Mouse (Mus musculus): ENCODE results near the gene Sap18. TPM values are rescaled to one million over a fixed set of nuclear protein-coding genes. Genes with fewer than 3 reads are reported as not detected.

The Sap18 gene
- total and polyA plus RNA-seq, 3 experiments: 50.1 to 373 (median 128) TPM

DNA sequence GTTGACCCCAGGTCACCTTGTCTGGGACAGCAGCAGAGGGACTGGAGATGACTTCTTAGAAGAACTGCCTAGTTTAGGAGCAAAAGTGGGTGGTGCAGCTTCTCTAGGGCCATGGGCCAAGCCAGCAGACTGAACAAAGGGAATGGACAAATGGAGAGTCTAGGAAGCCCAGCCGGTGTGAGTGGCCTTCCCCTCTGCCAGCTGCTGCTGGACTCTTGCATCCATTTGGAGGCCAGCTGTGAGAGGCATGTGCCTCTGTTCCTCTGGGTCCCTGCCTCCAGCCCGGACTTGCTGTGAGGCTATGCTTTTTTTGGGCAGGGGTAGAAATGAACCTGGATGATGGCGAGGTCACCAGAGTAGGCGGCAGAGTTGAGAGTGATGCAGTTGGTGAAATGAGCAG, 39.7 kb upstream of the Sap18 start, which contains the start of gene Lats2:
Gene Lats2 (minus strand): TSS at position 152 of the 400 bp plus-strand sequence.
- H3K4me1 ChIP-seq (ENCODE audit: insufficient read depth, low read depth, low read length): peaks cover 27% of the 10 kb centered on the region
- H3K36me3 ChIP-seq (replicated peaks): no peaks in the 10 kb centered on the region
- no peak for TF ChIP-seq GATA2 (IDR thresholded peaks at IDR 0.05; ENCODE audit: borderline replicate concordance, low read depth, low read length)
- TF ChIP-seq TAL1 (conservative IDR thresholded peaks at IDR 0.05; ENCODE audit: low read depth, low read length): no peak
- no peak for TF ChIP-seq POLR2AphosphoS5 (IDR thresholded peaks at IDR 0.05; ENCODE audit: insufficient replicate concordance, low read depth, low read length)
- TF ChIP-seq CTCF (IDR thresholded peaks at IDR 0.05; ENCODE audit: low read depth, low read length): no peak
- TF ChIP-seq GATA1 (IDR thresholded peaks at IDR 0.05; ENCODE audit: borderline replicate concordance, low read length): no peak
- no peak within 1 kb of the TSS for H3K4me3 ChIP-seq (ENCODE audit: low read depth, low read length)
- no peak for ATAC-seq (ENCODE audit: extremely low read depth, insufficient number of reproducible peaks, low FRiP score, poor library complexity, severe bottlenecking)
- no peaks in the 10 kb centered on the region for H3K9me3 ChIP-seq (replicated peaks)
- H3K27me3 ChIP-seq (ENCODE audit: insufficient read depth, low read length): peaks cover 9% of the 10 kb centered on the region; the same call in 1 of the 2 replicates
- DNase-seq (ENCODE audit: low spot score): no peak

DNA sequence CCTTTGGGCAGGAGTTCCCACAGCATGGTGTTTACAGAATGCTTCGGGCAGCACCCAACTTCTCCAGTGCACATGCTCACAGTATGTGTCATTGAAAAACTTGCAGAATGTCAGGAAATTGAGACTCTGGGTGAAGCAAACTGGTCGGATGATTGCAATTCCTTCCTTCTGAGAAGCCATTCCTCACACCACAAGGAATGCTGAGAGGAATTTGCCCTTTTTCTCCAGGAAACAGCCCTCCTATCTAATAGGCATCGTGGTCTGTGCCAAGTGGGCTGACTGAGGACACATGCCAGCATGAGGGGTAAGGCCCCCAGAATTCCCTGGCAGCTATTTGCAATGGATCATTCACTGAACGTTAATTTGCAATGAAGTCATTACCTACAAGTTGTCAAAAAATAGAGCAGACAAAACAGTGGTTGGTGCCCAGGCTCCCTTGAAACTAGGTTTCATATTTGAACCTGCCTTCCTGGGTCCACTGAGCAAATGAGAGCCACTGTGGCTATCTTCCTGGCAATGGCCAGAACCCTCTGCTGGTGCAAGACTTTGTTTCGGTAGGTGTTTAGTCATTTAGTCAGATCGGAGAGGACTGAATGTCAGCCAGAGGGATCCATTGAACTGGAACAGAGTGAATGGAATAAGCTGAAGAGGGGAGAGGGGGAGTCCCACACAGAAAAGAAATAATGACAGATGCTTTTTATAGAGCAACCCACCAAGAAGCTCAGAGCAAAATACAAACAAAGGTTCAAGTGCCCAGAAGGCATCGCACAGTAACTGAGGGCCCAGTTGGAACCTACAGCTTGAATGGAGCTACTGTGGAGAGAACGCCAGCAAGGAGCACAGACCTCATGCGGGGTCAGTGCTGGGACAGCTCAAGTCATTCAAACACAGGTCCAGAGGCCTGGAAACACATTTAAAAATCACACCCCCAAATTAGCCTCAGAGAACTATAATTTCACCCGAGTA, 37.2 kb upstream of the Sap18 start:
- H3K9me3 ChIP-seq (replicated peaks): no peaks in the 10 kb centered on the region
- TF ChIP-seq TAL1 (conservative IDR thresholded peaks at IDR 0.05; ENCODE audit: low read depth, low read length) (no peak), GATA1 (IDR thresholded peaks at IDR 0.05; ENCODE audit: borderline replicate concordance, low read length) (no peak), CTCF (IDR thresholded peaks at IDR 0.05; ENCODE audit: low read depth, low read length) (no peak), POLR2AphosphoS5 (IDR thresholded peaks at IDR 0.05; ENCODE audit: insufficient replicate concordance, low read depth, low read length) (no peak), GATA2 (IDR thresholded peaks at IDR 0.05; ENCODE audit: borderline replicate concordance, low read depth, low read length) (no peak)
- H3K4me1 ChIP-seq (ENCODE audit: insufficient read depth, low read depth, low read length): peaks cover 9% of the 10 kb centered on the region; the same call in 1 of the 2 replicates
- peaks cover 11% of the 10 kb centered on the region; the same call in 1 of the 2 replicates for H3K27me3 ChIP-seq (ENCODE audit: insufficient read depth, low read length)
- no peaks in the 10 kb centered on the region for H3K36me3 ChIP-seq (replicated peaks)
- H3K4me3 ChIP-seq (ENCODE audit: low read depth, low read length): no peak overlapping the region
- no peak for DNase-seq (ENCODE audit: low spot score)
- ATAC-seq (ENCODE audit: extremely low read depth, insufficient number of reproducible peaks, low FRiP score, poor library complexity, severe bottlenecking): no peak

- TF ChIP-seq GATA2 (IDR thresholded peaks at IDR 0.05; ENCODE audit: borderline replicate concordance, low read depth, low read length): no peak
- TF ChIP-seq POLR2AphosphoS5 (IDR thresholded peaks at IDR 0.05; ENCODE audit: insufficient replicate concordance, low read depth, low read length): no peak
- TF ChIP-seq TAL1 (conservative IDR thresholded peaks at IDR 0.05; ENCODE audit: low read depth, low read length): no peak
- TF ChIP-seq CTCF (IDR thresholded peaks at IDR 0.05; ENCODE audit: low read depth, low read length): no peak
- TF ChIP-seq GATA1 (IDR thresholded peaks at IDR 0.05; ENCODE audit: borderline replicate concordance, low read length): no peak
- Histone ChIP-seq H3K27me3 (ENCODE audit: insufficient read depth, low read length) (peaks cover 5% of the 10 kb centered on the region; the same call in 1 of the 2 replicates), H3K36me3 (replicated peaks) (no peaks in the 10 kb centered on the region), H3K4me3 (ENCODE audit: low read depth, low read length) (no peak overlapping the region), H3K4me1 (ENCODE audit: insufficient read depth, low read depth, low read length) (no peaks in the 10 kb centered on the region), H3K9me3 (replicated peaks) (no peaks in the 10 kb centered on the region)
- DNase-seq (ENCODE audit: low spot score) (no peak), ATAC-seq (ENCODE audit: extremely low read depth, insufficient number of reproducible peaks, low FRiP score, poor library complexity, severe bottlenecking) (no peak)
Measured at GRCm38 (mm10) chr14:57769102-57769501, 28.9 kb upstream of the Sap18 start.

DNA sequence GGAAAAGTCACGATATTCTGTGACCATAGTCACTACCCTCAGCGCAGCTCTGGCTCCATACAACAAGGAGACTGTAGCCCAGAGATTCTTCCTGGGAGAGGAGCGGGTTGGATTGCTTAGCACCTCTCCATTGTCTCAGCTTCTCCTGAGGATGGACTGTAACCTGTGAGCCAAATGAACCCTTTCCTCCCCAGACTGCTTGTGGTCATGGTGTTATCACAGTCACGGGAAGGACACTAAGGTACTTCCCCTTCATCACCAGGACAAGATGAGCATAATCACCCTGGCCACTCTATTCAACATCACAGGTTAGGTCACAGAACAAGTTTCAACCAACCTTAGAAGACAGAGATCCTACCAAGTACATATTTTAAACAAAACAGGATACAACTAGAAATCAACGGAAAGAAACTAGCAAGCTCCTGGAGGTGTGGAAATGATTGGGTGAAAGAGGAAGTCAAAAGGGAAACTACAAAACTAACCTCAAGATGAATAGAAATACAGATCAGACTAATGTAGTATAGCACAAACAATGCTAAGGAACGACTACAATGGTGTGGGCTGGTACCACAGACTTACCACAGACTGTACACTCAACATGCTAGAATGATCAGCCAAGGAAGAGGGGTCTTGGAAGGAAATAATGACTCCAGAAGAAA, 25.7 kb upstream of the Sap18 start:
- Histone ChIP-seq H3K9me3 (replicated peaks) (no peaks in the 10 kb centered on the region), H3K27me3 (ENCODE audit: insufficient read depth, low read length) (peaks cover 9% of the 10 kb centered on the region; the same call in 1 of the 2 replicates), H3K4me1 (ENCODE audit: insufficient read depth, low read depth, low read length) (no peaks in the 10 kb centered on the region), H3K36me3 (replicated peaks) (no peaks in the 10 kb centered on the region), H3K4me3 (ENCODE audit: low read depth, low read length) (no peak overlapping the region)
- no peak for ATAC-seq (ENCODE audit: extremely low read depth, insufficient number of reproducible peaks, low FRiP score, poor library complexity, severe bottlenecking)
- TF ChIP-seq GATA2 (IDR thresholded peaks at IDR 0.05; ENCODE audit: borderline replicate concordance, low read depth, low read length): no peak
- TF ChIP-seq TAL1 (conservative IDR thresholded peaks at IDR 0.05; ENCODE audit: low read depth, low read length): no peak
- no peak for TF ChIP-seq GATA1 (IDR thresholded peaks at IDR 0.05; ENCODE audit: borderline replicate concordance, low read length)
- TF ChIP-seq CTCF (IDR thresholded peaks at IDR 0.05; ENCODE audit: low read depth, low read length): no peak
- TF ChIP-seq POLR2AphosphoS5 (IDR thresholded peaks at IDR 0.05; ENCODE audit: insufficient replicate concordance, low read depth, low read length): no peak
- DNase-seq (ENCODE audit: low spot score): no peak

DNA sequence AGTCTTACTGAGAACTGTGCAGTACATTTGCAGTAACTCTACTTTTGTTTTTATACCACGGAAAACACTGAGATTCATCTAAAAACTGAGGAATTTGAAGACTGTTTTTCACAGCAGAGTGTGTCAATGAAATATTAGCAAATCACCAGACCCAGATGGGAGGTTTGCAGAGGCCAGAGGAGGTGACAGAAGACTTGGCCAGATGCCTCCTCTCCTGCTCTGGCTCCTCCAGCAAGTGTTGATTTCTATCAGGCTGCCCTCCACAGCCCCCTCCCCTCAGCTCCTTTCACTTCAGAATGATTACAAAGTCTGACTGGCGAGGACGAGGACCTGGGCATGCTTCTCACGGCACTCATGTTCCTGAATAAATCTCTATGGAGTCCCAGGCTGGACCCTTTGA, 10.6 kb upstream of the Sap18 start:
- H3K4me3 ChIP-seq (ENCODE audit: low read depth, low read length): no peak overlapping the region
- H3K9me3 ChIP-seq (replicated peaks): no peaks in the 10 kb centered on the region
- H3K4me1 ChIP-seq (ENCODE audit: insufficient read depth, low read depth, low read length): no peaks in the 10 kb centered on the region
- peaks cover 14% of the 10 kb centered on the region for H3K27me3 ChIP-seq (ENCODE audit: insufficient read depth, low read length)
- H3K36me3 ChIP-seq (replicated peaks): no peaks in the 10 kb centered on the region
- TF ChIP-seq GATA2 (IDR thresholded peaks at IDR 0.05; ENCODE audit: borderline replicate concordance, low read depth, low read length) (no peak), CTCF (IDR thresholded peaks at IDR 0.05; ENCODE audit: low read depth, low read length) (no peak), GATA1 (IDR thresholded peaks at IDR 0.05; ENCODE audit: borderline replicate concordance, low read length) (no peak), TAL1 (conservative IDR thresholded peaks at IDR 0.05; ENCODE audit: low read depth, low read length) (no peak), POLR2AphosphoS5 (IDR thresholded peaks at IDR 0.05; ENCODE audit: insufficient replicate concordance, low read depth, low read length) (no peak)
- DNase-seq (ENCODE audit: low spot score) (no peak), ATAC-seq (ENCODE audit: extremely low read depth, insufficient number of reproducible peaks, low FRiP score, poor library complexity, severe bottlenecking) (no peak)

DNA sequence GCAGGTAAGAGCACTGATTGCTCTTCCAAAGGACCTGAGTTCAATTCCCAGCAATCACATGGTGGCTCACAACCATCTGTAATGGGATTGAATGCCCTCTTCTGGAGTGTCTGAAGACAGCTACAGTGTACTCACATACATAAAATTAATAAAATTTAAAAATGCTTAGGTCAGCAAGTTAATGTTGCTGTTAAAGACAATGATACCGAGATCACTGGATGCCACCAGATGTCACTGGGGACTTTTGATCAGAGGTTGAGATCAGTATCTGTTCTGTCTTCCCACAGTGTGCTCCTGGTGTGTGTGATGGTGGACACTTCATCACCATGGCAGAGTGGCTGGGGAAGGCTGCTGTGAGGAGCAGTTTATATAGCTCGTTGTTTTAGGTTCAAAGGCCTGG, 8.7 kb upstream of the Sap18 start:
- no peak for DNase-seq (ENCODE audit: low spot score)
- Histone ChIP-seq H3K36me3 (replicated peaks) (no peaks in the 10 kb centered on the region), H3K9me3 (replicated peaks) (no peaks in the 10 kb centered on the region), H3K4me3 (ENCODE audit: low read depth, low read length) (no peak overlapping the region), H3K27me3 (ENCODE audit: insufficient read depth, low read length) (peaks cover 22% of the 10 kb centered on the region), H3K4me1 (ENCODE audit: insufficient read depth, low read depth, low read length) (no peaks in the 10 kb centered on the region)
- TF ChIP-seq GATA2 (IDR thresholded peaks at IDR 0.05; ENCODE audit: borderline replicate concordance, low read depth, low read length) (no peak), CTCF (IDR thresholded peaks at IDR 0.05; ENCODE audit: low read depth, low read length) (no peak), POLR2AphosphoS5 (IDR thresholded peaks at IDR 0.05; ENCODE audit: insufficient replicate concordance, low read depth, low read length) (no peak)
- ATAC-seq (ENCODE audit: extremely low read depth, insufficient number of reproducible peaks, low FRiP score, poor library complexity, severe bottlenecking): no peak
